Mouse (Mus musculus): ENCODE results near the gene Defb48.

The Defb48 gene

GRCm38 (mm10) chr14:62984410-62984809 is at the start of gene Defb48:
Gene Defb48, minus strand, starts transcription at chr14:62984510.
- DNase-seq: no peak

GRCm38 (mm10) chr14:63020524-63021156 is 36.3 kb upstream of the Defb48 start:
- no peak for DNase-seq

- no peak for DNase-seq
Measured at GRCm38 (mm10) chr14:63014667-63015066, 30.4 kb upstream of the Defb48 start.

GRCm38 (mm10) chr14:63013082-63013481 is 28.8 kb upstream of the Defb48 start:
- no peak for DNase-seq

GRCm38 (mm10) chr14:63011471-63011870 is 27.2 kb upstream of the Defb48 start, which contains the start of gene Defb43:
Gene Defb43, plus strand, starts transcription at chr14:63011771.
- no peak for DNase-seq

GRCm38 (mm10) chr14:63002588-63002987 is 18.3 kb upstream of the Defb48 start:
- no peak for DNase-seq

- no peak for DNase-seq
Measured at GRCm38 (mm10) chr14:62998977-62999376, 14.7 kb upstream of the Defb48 start.

GRCm38 (mm10) chr14:62997777-62998176 is 13.5 kb upstream of the Defb48 start, which contains the start of gene Defb47:
Gene Defb47, plus strand, starts transcription at chr14:62998077.
- DNase-seq: no peak

- no peak for DNase-seq
Measured at GRCm38 (mm10) chr14:62991849-62992510, 7.7 kb upstream of the Defb48 start.

- DNase-seq: no peak
Measured at GRCm38 (mm10) chr14:62991271-62991670, 7.0 kb upstream of the Defb48 start.

- no peak for DNase-seq
Measured at GRCm38 (mm10) chr14:62979815-62980214, 4.5 kb downstream of the Defb48 start.

- peak; percentile 89 for DNase-seq
Measured at GRCm38 (mm10) chr14:62975046-62975445, 9.3 kb downstream of the Defb48 start.

GRCm38 (mm10) chr14:62965811-62966520 is 18.3 kb downstream of the Defb48 start:
- DNase-seq: no peak

- DNase-seq: no peak
Measured at GRCm38 (mm10) chr14:62965342-62965741, 19.0 kb downstream of the Defb48 start.

- DNase-seq: no peak
Measured at GRCm38 (mm10) chr14:62963632-62964031, 20.7 kb downstream of the Defb48 start.

GRCm38 (mm10) chr14:62956091-62956490 is 28.2 kb downstream of the Defb48 start:
- no peak for DNase-seq

- no peak for DNase-seq
Measured at GRCm38 (mm10) chr14:62946794-62947193, 37.5 kb downstream of the Defb48 start.

GRCm38 (mm10) chr14:62940383-62941074 is 43.8 kb downstream of the Defb48 start:
- peak; percentile 67 for DNase-seq

GRCm38 (mm10) chr14:62939435-62939834 is 44.9 kb downstream of the Defb48 start:
- DNase-seq: peak; percentile 58

GRCm38 (mm10) chr14:62937675-62938074 is 46.6 kb downstream of the Defb48 start:
- DNase-seq: no peak

GRCm38 (mm10) chr14:62936631-62937380 is 47.5 kb downstream of the Defb48 start:
- DNase-seq: no peak

GRCm38 (mm10) chr14:62935361-62935760 is 48.9 kb downstream of the Defb48 start:
- no peak for DNase-seq
